Mouse (Mus musculus): ENCODE data around the gene Gm10188.

The Gm10188 gene

DNA sequence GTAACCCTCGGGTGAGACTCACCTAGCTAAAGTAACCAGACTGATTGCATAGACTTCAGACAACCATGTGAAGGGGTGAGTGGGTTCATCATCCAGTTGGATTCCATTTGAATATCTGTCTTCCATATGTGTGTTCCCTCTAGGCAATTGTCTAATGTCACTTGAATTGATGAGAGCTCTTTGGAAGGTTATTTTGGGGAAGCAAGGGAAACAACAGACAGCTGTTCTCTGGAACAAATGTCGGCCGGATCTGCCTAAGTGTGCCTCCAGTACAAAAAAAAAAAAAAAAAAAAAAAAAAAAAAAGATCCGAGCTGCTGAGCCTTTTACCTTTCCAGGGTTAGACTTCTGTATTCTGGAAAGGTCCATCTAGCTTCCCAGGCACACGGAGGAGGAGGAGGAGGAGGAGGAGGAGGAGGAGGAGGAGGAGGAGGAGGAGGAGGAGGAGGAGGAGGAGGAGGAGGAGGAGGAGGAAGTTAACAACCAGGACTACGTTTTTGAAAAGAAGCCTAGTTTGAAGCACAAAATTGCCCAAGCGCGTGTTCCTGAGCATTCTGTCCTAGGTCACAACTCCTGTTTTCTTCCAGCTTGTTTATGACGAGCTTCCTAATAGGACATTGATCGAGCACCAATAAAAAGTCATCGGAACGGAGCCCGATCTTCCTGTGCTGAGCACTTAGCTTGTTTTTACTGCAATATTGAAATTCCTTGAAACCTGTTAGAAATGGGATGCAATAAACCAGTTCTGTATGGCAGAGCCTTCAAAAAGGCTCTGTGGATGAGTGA is 3.1 kb downstream of the Gm10188 start:
- DNase-seq (ENCODE audit: low spot score in 2 of 2) = no peak

DNA sequence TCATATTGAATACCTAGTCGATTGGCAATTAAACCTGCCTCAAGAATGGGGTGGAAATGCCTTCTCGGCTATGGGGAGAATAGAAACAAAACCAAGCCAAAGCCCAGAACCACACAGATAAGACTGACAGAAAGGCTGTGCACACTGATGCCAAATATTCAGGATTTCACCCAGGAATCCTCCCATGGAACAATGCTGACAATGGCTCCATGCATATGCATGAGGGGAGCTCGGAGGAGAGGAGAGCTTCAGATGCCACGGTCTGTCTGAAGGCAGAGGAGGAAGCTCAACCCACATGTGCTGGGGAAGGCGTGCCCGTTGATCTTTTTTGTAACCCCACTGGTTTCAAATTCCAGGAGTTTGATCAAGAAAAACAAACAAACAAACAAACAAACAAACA is 7.4 kb downstream of the Gm10188 start:
- no peak for DNase-seq (ENCODE audit: low spot score in 2 of 2)

DNA sequence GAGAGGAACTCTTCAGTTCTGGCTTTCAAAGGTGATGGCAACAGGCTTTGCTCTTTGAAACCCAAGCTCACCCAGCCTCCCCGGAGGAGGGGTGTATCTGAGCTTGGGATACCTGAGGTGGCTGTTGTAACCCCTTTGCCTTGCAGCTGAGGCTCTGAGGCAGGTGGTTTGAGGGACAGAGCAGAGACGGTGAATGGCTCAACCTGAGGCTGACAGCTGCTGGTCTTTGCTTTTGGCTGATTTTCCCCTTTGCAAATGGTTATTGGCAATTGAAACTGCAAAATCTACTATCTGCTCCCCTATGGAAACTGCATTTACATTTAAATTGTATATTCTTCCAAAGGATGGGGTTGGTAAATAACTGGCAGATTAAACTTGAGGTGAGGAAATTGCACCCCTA is 7.9 kb downstream of the Gm10188 start:
- no peak for DNase-seq (ENCODE audit: low spot score in 2 of 2)

DNA sequence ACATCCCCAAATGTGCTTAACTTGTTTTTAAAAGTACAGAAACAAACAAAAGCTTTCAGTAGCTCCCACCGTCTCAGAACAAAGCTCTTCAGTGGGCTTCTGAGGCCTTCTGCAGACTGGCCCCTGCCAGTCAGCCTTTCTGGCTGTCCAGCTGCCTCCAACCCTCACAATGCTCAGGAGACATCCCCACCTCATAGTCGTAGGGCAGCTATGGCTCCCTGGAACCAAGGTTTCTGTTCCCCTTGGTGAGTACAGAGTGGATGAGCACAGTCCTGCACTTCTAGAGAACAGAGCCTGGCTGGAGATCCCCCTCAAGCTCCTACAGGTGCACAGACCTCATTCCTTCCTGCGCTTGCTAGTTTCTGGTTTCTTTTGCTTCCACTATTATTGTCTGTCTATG is 13.3 kb downstream of the Gm10188 start:
- no peak for DNase-seq (ENCODE audit: low spot score in 2 of 2)

DNA sequence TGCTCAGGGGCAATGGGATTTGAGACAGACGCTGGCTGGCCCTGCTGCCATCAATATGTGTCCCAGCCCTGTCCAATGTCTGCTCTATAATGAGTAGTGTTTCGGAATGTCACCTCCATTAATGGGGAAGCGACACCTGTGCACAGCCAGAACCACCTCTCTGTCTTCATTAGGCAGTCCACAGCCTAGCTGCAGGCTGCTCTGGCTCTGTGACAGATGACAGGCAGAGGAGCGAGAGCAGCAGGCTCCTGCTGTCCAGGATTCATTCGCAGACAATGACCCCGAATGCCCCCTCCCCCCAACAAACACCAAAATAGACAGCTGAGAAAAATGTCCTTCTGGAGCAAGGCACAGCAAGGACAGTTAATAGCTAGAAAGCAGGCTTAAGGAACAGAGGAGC is 16.5 kb downstream of the Gm10188 start:
- no peak for DNase-seq (ENCODE audit: low spot score in 2 of 2)

DNA sequence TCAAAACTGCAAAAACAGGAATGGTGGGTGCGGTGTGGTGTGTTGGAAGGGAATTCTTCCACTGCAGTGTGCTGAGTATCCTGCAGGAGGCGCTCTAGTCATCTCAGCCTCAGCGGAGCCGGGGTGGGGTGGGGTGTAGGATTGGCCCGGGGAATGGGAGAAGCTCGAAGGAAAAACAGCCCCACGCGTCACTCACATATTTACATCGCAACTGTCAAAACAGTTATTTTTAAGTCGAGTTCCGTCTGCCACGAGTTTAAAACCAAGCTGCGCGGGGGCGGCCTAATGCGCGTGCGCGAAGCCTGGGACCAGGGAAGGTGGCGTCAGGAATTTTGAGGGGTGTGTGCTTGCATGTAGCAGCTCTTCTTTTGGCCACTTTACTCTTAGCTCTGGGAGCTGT is 17.3 kb downstream of the Gm10188 start:
- DNase-seq (ENCODE audit: low spot score in 2 of 2) = no peak

DNA sequence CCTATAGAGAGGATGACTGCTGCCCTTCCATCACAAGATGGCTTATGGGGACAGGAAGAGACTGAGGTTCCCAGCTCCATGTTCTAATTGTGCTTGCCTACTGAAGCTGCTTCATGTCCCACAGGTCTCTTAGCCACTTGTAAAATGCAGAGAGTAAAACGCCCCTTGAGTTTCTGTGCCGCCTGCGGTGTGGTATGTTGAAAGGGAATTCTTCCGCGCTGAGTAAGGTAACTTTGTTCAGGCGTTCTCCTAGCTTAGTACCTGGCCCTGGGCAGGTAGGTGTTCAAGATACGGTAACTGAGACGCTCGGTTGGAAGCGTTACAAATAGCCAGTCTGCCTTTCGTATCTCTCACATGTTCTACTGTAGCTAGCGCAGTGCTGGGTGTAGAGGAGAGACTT is 17.9 kb downstream of the Gm10188 start:
- no peak for DNase-seq (ENCODE audit: low spot score in 2 of 2)

DNA sequence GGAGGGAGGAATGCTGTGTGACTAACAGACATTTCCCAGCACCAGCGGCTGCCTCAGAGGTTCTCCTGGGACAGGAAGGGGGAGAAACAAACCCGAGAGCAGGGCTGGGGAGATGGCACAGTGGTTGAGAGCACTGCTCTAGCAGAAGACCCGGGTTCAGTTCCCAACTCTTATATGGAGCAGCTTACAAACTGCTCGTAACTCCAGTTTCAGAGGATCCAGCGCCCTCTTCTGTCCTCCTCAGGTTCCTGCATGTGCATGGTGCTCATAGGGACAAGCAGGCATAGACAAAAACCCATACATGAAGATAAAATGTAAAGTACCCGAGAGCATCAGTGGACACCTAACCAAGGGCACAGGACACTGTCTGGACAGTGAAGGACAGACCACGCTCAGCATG is 18.6 kb downstream of the Gm10188 start:
- no peak for DNase-seq (ENCODE audit: low spot score in 2 of 2)

DNA sequence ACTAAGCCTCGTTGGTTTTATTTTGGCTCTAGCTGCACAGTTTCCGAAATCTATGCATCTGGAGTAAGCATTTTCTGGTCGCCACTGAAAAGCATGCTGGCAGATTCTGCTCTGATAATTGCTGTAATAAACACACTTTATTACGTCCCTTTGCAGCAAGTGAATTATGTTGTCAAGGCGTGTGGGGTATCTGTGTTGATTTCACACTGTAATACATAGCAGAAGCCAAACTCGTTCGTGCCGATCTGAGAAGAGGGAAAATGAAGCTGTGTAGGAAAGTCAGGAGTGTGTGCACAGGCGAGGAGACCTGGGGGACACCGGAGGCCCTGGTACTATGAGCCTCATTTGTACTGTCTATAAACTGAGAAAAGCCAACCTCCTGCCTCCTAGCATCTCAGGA is 20.2 kb downstream of the Gm10188 start:
- no peak for DNase-seq (ENCODE audit: low spot score in 2 of 2)

DNA sequence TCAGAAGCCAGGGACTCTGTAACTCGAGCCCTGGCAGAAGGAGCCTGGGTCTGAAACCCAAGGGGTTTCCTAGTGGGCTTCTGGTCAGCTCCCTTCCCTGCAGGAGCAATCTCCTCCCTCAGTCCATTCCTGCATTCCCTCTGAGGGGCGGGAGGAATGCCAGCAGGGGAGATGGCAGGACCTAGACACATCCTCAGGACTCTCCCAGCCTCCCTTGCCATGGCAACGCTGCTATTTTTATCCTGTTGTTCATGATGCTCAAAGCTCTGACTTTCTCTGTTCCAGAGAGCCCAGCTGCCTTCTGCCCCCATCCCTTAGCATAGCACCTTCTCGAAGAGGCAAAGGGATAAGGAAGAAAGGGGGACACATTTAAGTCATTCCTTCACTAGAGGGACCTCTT is 21.4 kb downstream of the Gm10188 start:
- DNase-seq (ENCODE audit: low spot score in 2 of 2) = no peak

DNA sequence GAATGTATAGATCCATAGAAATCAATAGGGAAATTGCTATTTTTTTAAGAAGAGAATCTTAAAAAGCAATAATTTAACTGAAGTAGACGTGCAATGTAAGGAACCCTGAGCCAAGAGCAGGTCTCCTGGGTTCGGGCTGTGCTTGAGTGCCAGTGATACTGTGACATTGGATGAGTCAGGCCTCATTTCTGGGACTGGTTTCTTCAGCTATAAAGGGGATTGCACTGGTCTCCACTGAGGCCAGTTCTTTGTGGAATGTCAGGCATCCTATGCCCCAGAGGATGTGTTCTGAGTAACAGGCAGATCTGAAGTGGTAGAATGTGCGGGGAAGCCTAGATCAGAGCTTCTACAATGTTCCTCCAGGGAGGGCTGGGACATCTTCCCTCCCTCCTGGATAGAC is 22.7 kb downstream of the Gm10188 start:
- no peak for DNase-seq (ENCODE audit: low spot score in 2 of 2)

DNA sequence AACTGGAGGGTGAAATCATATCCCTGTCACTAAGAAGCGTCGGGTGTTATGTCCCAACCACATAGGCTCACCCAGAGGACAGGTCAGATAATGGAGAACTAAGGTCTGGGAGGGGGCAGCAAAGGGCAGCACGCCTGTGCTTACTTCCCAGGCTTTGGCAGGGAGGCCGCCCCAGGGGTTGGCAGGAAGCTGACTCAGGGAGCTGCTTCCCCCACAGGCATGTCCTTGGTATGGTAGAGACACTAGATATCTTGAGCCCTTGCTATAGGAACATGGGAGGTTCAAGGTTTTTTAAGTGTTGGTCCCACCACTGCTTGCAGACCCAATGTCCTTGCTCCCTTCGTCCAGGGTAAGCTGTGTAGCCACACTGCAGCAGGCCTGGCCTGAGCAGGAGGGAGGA is 23.6 kb downstream of the Gm10188 start:
- no peak for DNase-seq (ENCODE audit: low spot score in 2 of 2)

DNA sequence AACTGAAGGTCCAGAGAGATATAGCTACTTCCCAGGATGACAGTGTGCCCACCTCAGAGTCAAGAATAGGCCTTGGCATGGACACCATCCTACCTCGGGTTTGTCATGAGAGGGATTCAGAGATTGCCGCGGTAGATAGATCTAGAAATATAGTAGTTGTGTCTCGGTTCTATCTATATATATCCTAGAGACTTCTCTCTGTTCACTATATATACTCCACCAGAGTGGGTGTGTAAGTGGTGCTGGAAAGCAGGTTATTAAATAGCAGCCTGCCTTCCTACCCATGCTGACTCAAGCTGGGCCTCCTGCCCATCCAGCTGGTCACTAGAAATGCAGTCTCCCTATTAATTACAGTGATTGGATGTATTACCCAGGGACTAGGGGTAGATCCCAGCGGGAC is 26.8 kb downstream of the Gm10188 start:
- DNase-seq (ENCODE audit: low spot score in 2 of 2) = no peak

DNA sequence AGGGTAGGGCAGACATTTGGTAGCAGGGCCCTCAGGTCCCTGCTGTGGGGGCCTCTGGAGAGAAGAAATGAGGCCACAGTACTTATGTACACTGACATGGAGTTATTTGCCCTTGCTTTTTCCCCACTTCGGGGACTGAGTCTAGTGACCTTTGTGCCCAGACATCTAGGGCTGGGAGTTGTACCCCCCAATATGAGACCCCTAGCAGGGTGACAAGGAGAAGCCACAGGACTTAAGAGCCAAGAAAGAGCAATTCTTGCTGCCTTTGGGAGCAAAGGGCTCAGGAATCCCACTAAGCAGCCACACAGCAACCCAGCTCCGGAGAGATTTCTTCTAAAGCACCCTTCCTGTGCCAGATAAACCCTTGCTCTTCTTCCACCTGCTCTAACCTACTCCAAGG is 27.6 kb downstream of the Gm10188 start:
- DNase-seq (ENCODE audit: low spot score in 2 of 2) = no peak

DNA sequence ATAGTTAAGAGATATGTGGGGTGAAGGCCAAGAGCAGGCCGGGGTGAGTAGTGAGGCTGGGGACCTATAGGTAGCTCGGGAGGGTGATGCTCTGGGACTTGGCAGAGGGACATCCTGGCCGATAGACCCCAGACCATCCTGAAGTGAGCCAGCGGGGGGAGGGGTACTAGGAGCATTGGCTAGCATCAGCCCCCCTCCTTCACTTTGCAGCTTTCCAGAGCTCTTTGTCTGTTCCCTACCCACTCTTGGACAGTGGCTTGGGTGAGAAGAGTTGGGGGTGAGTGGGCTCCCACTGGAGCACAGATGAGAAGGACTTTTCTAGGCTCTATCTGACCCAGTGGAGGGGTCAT is 28.1 kb downstream of the Gm10188 start:
- DNase-seq (ENCODE audit: low spot score in 2 of 2) = no peak

DNA sequence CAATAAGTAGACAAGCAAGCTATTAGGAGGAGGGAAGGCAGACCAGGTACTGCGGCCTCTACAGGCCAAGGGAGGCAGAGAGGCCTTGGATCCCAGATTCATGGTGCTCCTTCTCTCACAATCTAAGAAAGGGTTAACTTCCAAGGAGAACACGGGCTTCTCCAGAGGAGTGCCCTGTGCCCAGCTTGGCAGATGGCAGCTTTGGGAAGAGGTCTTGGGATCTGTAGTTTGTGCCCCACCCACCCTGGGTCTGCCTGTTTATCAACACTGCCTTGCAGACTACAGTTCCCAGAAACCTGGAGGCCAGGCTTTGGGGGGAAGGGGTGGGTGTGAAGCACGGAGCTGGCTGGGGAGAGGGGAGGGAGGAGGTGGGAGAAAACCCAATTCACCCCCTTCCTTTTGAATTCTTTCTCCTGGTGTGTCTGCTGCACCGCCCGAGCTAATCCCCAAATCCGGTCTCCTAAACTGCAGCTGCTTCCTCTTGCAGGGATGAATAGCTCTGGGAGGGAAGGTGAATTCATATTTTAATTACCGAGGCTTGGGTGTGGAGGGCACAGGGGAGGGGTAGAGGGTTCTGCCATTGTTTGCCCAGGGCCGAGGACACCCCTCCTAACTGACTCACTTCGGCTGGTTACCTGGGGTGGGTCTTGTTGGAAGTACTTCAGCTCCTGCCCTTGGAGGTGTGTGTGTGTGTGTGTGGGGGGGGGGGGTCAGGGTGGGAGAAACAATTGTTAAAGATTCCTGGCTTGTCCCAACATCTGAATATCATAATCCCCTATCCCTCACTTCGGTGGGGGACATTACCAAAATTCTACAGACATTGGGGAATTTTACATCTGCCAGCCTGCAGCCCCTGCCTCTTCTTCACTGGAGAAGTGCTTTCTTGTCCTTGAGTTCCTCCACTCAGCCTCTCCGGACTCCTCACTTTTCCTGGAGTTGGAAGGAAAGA is 28.7 kb downstream of the Gm10188 start:
- DNase-seq (ENCODE audit: low spot score in 2 of 2) = no peak

DNA sequence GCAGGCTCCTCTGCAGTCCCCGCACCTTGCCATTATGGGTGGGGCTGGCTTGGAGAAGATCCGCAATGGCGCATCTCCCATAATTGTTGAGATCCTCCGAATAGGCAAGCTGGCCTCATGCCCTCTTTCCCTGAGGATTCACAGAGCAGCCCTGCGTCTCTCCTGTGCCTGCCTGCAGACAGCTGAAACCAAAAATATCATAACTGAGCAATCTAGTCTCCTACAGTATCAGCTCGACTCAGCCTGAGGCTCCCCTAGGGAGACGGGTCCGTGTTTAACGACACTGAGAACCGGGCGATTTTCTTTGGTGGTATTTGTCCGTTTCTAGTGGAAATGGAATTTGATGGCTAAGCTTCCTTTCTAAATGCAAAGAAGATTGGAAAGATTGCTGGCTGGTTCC is 29.6 kb downstream of the Gm10188 start:
- DNase-seq (ENCODE audit: low spot score in 2 of 2) = no peak

DNA sequence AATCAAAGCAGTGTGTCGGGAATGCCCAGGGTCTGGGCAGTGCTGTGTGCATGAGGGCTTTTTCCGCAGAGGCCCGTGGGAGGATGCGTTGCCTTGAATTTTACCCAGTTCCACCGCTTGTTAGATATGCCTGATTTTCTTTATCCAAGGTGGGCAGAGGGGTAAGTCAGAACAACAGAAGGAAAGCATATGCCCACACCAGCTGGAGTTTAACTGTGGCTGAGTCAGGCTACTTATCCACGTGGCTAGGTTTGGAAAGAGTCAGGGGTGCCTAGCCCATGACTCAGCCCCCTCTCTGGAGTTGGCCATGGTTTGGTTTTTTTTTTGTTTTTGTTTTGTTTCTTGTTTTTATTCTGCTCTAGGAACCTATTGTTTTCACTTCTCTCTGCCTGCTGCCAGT is 30.3 kb downstream of the Gm10188 start:
- DNase-seq (ENCODE audit: low spot score in 2 of 2) = no peak

DNA sequence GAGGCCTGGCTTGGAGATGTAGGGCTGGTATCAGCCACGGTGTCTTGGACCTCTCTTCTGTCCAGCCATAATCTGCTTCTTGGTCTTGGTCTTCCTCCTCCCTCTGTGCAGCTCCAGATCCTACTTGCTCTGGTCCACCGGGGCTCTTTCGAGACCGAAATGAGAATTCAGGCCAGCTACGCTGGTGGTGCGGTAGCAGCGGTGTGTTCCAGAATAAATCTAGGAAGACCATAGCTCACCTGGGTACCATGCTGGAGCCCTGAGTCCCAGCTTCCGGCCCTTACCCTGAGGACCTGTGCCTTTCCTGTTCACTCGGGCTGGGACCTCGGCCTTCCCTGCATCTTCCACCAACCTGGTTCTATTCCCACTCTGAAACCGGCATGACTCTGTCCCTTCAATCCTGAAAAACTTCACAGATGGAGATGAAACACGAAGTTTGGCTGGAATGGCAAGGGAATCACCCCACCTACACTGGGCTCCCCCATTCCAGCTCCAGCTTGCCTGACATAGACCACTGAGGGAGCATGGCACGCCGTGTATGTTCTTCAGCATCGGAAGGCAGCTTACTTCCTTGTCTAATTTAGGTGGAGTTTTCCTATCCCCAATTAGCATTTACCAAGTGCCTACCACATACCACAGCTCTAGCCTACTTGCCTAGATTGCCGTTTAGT is 31.0 kb downstream of the Gm10188 start:
- DNase-seq (ENCODE audit: low spot score in 2 of 2) = no peak

DNA sequence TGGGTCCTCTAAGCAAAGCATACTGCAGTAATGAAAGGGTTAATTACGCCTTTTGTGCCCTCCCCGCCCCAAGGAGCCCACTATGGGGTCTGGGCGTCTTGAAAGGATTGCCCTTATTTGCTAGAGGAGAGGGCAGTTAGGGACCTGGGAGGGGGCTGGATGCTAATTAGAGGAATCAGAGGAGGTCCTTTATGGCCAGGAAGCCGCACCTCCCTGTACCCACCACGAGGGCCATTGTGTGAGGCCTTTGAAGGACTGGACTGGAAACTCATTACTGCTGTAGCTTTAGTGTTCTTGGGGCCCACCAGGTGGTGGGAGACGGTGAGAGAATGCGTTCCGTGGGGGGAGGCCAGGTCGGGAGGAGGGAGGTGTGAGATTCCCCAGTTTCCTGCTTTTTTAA is 31.9 kb downstream of the Gm10188 start:
- no peak for DNase-seq (ENCODE audit: low spot score in 2 of 2)

DNA sequence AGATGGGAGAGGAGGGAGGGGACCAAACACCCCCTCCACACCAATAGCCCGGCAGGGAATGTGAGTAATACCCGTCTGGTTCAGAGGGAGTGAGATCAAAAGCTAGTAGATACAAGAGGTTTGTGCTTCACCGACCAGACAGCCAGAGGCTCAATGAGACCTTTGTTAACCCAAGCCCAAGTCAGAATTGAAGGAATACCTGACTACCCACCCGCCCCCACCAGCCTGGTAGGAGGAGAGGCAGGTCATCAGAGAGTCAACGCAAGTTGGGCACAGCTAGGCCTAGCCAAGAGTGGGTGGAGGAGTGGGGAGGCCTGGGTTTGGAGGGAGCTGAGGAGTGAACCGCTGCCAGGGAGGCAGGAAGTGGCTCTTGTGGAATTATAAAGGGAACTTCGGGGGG is 33.2 kb downstream of the Gm10188 start:
- no peak for DNase-seq (ENCODE audit: low spot score in 2 of 2)

DNA sequence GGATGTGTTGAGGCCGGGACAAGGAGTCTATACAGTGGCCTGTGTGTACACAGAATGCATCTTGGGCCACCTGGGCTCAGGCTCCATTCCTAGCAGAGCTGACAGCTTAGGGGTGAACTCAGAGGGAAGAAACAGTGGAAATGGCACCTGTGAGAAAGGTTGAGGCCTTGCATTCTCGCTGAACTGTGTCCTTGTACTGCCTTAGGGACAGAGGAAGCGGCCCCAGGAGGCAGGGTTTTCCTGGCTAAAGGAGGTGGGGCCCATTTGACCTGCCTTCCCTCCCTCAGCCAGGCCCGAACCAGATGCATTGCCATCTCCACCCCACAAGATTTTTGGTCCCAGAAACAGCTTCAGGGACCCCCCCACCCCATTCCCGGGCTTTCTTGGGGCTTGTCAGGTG is 33.9 kb downstream of the Gm10188 start:
- DNase-seq (ENCODE audit: low spot score in 2 of 2) = no peak

DNA sequence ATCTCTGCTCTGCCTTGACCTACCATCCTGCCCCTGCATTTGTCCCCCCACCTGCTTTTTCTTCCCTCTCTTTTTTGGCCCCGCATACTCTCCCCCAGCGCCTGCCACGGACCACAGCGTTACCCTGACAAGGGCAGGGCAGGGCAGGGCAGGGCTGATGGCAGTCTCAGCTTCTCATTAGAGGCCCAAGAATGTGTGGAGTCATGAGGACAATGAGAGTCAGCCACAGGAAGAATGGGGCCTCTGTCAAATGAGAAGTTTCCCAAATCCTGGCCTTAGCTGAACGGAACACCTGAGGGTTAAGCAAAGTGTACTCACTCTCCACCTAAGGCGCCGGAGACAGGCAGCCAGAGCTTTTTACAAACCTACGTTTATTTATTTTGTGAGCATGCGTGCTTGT is 34.5 kb downstream of the Gm10188 start:
- DNase-seq (ENCODE audit: low spot score in 2 of 2) = no peak

All from spleen, postnatal 36 days (tissue).